Mouse (Mus musculus) small intestine, adult 10 weeks (tissue): ENCODE measurements around the gene Gm16506. TPM values are rescaled to one million over a fixed set of nuclear protein-coding genes. Genes with fewer than 3 reads are reported as not detected.

ENCODE experiments used
- polyA plus RNA-seq: library from polyadenylated mRNA; stranded (reverse); fragments of 350-450 nt; fragmentation: Illumina TruSeq; extraction: RNeasy Lipid Tissue Mini Kit (QIAGEN cat#74804); gene quantifications from one replicate; pipeline ENCODE4 v1.2.3, GENCODE M21; 2014; ENCODE audit warnings: low replicate concordance

Gm16506 gene
- not detected for polyA plus RNA-seq

DNA sequence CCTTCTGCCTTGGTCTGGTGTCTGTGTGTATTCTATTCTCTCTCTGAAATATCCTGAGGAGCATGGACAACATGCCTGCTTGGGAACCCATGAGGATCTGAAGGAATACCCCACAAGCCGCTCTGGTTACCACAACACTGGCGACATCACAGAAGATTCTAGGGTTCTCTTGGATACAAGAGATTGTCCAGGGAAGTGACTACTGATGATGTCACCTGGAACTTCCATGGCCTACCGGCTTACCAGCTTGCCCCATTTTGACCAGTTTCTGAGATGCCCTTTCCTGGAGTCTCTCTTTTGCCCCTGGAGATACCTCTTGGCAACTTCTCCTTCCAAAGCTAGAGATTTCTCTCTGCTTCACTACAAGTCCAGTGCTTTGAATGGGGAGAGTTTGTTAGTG, at the start of gene Gm16506:
Gene Gm16506, minus strand, starts transcription at position 101 of the 400 bp plus-strand sequence.

DNA sequence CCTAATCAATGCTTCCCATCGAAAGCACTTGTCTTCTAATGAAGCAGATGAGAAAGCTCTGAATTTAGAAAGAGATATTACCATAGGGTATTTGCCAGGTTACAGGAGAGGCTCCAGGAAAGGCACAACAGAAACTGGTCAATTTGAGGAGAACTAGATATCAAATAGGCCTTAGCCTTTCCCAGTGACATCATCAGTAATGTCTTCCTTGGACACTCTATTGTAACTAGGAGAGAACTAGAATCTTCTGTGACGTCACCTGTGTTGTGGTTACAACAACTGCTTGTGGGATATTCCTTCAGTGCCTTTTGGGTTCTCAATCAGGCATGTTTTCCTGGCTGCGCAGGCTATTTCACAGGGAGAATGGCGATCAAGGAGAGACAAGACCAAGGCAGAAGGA, 20.3 kb upstream of the Gm16506 start, which contains the start of gene Gm6526:
Gene Gm6526, plus strand, starts transcription at position 301 of the 400 bp plus-strand sequence.

DNA sequence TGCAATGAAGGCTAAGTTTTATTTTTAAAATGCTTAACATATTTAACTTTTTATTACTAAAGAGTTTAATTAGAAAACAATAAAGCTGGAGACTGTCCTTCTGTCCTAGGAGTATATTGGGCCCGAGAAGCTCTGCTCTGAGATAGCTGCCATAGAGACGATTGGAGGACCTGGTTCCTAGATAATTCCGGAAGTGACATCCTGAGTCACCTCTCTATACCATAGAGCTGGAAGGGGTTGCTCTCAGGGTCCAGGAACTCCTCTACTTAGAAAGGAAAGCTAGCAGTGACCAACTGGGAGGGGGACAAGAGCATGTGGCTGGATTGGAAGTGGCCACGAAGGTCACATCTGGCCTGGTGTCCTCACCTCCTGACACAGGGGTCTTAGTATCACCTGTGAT, 29.7 kb downstream of the Gm16506 start, which contains the start of gene Gm7324:
Gene Gm7324, plus strand, starts transcription at position 208 of the 400 bp plus-strand sequence.

DNA sequence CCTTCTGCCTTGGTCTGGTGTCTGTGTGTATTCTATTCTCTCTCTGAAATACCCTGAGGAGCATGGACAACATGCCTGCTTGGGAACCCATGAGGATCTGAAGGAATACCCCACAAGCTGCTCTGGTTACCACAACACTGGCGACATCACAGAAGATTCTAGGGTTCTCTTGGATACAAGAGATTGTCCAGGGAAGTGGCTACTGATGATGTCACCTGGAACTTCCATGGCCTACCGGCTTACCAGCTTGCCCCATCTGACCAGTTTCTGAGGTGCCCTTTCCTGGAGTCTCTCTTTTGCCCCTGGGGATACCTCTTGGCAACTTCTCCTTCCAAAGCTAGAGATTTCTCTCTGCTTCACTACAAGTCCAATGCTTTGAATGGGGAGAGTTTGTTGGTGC, 50.2 kb downstream of the Gm16506 start, which contains the start of gene Gm8165:
Gene Gm8165, minus strand, starts transcription at position 101 of the 400 bp plus-strand sequence.

Other genes with a start within 250 kb of the Gm16506 start
- gene Gm5799, start 183.9 kb downstream of the Gm16506 start, polyA plus RNA-seq: not detected
- gene Gm17654, start 148.3 kb downstream of the Gm16506 start, polyA plus RNA-seq: not detected
- not detected for gene Gm10375, start 119.5 kb downstream of the Gm16506 start, polyA plus RNA-seq
- gene Gm8165, start 50.3 kb downstream of the Gm16506 start, polyA plus RNA-seq: not detected
- 4.5 TPM for gene Gm7324, start 29.7 kb downstream of the Gm16506 start, polyA plus RNA-seq
- not detected for gene Gm6526, start 20.4 kb upstream of the Gm16506 start, polyA plus RNA-seq
- not detected for gene Gm8180, start 57.3 kb upstream of the Gm16506 start, polyA plus RNA-seq
- not detected for gene Ear1, start 148.0 kb upstream of the Gm16506 start, polyA plus RNA-seq
- gene Ear10, start 196.1 kb upstream of the Gm16506 start, polyA plus RNA-seq: not detected
- gene Gm8113, start 197.9 kb upstream of the Gm16506 start, polyA plus RNA-seq: 1.8 TPM
- gene Ang5, start 229.6 kb upstream of the Gm16506 start, polyA plus RNA-seq: not detected